Mouse (Mus musculus) midbrain, embryonic 15.5 days (tissue): ENCODE results near the gene Hoxc6. TPM values are rescaled to one million over a fixed set of nuclear protein-coding genes. Genes with fewer than 3 reads are reported as not detected.

Source experiments
- ATAC-seq: fragments of 200-750 bp; cut with Nextera tagmentation; replicated peaks from 2 replicates; pipeline ENCODE4 v1.8.0; 2017; ENCODE audit warnings: moderate TSS enrichment
- H3K27ac ChIP-seq: fragments of 300-500 bp; sonication (generic); 2 replicates; pipeline ENCODE4 v1.5.1; 2015; ENCODE audit warnings: mild to moderate bottlenecking, inconsistent platforms
- H3K27me3 ChIP-seq: fragments of 300-500 bp; sonication (generic); replicated peaks from 2 replicates; pipeline ENCODE4 v1.6.1; 2015; ENCODE audit warnings: inconsistent platforms
- H3K36me3 ChIP-seq: fragments of 300-500 bp; sonication (generic); replicated peaks from 2 replicates; pipeline ENCODE4 v1.6.1; 2015; ENCODE audit warnings: inconsistent platforms
- H3K4me1 ChIP-seq: fragments of 300-500 bp; sonication (generic); 2 replicates; pipeline ENCODE4 v1.6.1; 2015; ENCODE audit warnings: inconsistent platforms
- H3K4me2 ChIP-seq: fragments of 300-500 bp; sonication (generic); 2 replicates; pipeline ENCODE4 v1.6.1; 2015; ENCODE audit warnings: inconsistent platforms, mild to moderate bottlenecking, moderate library complexity
- H3K4me3 ChIP-seq: fragments of 300-500 bp; sonication (generic); 2 replicates; pipeline ENCODE4 v1.5.1; 2015; ENCODE audit warnings: mild to moderate bottlenecking, inconsistent platforms
- H3K9ac ChIP-seq: fragments of 300-500 bp; sonication (generic); 2 replicates; pipeline ENCODE4 v1.6.1; 2015; ENCODE audit warnings: mild to moderate bottlenecking, inconsistent platforms
- H3K9me3 ChIP-seq: fragments of 300-500 bp; sonication (generic); 2 replicates; pipeline ENCODE4 v1.6.1; 2016; ENCODE audit warnings: inconsistent platforms
- WGBS: fragments of 180-500 bp; shearing (Covaris S2); methylation state at CpG from one replicate; pipeline ENCODE4 v1.1.7; 2015; ENCODE audit warnings: mixed read lengths; 5-methylcytosine and 5-hydroxymethylcytosine counted together
- polyA plus RNA-seq: library from polyadenylated mRNA; unstranded; fragments of >200 nt; fragmentation: Nextera tagmentation; extraction: Ambion mirVana; gene quantifications from 2 replicates; pipeline ENCODE4 v1.2.1, GENCODE M21; 2015

Hoxc6 gene
- polyA plus RNA-seq, 1 experiment from 2014 or later = not detected

- ATAC-seq = no peak
- no peak overlapping the region for H3K9ac ChIP-seq
- no peak overlapping the region for H3K4me2 ChIP-seq
- no peak overlapping the region for H3K27ac ChIP-seq
- peaks cover 92% of the 10 kb centered on the region for H3K27me3 ChIP-seq
- no peak overlapping the region for H3K4me3 ChIP-seq
- no peaks in the 10 kb centered on the region for H3K36me3 ChIP-seq
- WGBS = 3% methylated on average over 8 of the region's 8 CpGs
- peaks cover 5% of the 10 kb centered on the region; the same call in 1 of the 2 replicates for H3K4me1 ChIP-seq
- no peaks in the 10 kb centered on the region for H3K9me3 ChIP-seq
These were observed 34.8 kb upstream of the Hoxc6 start for GRCm38 (mm10) chr15:102963259-102963658.

- Histone ChIP-seq H3K4me1 (peaks cover 5% of the 10 kb centered on the region; the same call in 1 of the 2 replicates), H3K9me3 (no peaks in the 10 kb centered on the region), H3K4me2 (no peak overlapping the region), H3K4me3 (no peak overlapping the region), H3K36me3 (no peaks in the 10 kb centered on the region), H3K9ac (no peak overlapping the region), H3K27ac (no peak overlapping the region), H3K27me3 (peaks cover 92% of the 10 kb centered on the region)
- no peak for ATAC-seq
- 2% methylated on average over 28 of the region's 28 CpGs for WGBS
These were observed 34.1 kb upstream of the Hoxc6 start for GRCm38 (mm10) chr15:102963671-102964640.

- H3K4me3 ChIP-seq = no peak overlapping the region
- H3K27me3 ChIP-seq = peaks cover 95% of the 10 kb centered on the region
- no peak overlapping the region for H3K9ac ChIP-seq
- no peak for ATAC-seq
- H3K4me1 ChIP-seq = peaks cover 5% of the 10 kb centered on the region; the same call in 1 of the 2 replicates
- no peaks in the 10 kb centered on the region for H3K9me3 ChIP-seq
- no peaks in the 10 kb centered on the region for H3K36me3 ChIP-seq
- H3K4me2 ChIP-seq = no peak overlapping the region
- 3% methylated on average over 26 of the region's 26 CpGs for WGBS
- H3K27ac ChIP-seq = no peak overlapping the region
These were observed 32.8 kb upstream of the Hoxc6 start for GRCm38 (mm10) chr15:102965003-102965891.

GRCm38 (mm10) chr15:102965892-102966775 lies 31.9 kb upstream of the Hoxc6 start:
- no peaks in the 10 kb centered on the region for H3K36me3 ChIP-seq
- H3K4me3 ChIP-seq = no peak overlapping the region; the same call in 1 of the 2 replicates
- no peak overlapping the region for H3K27ac ChIP-seq
- H3K9me3 ChIP-seq = no peaks in the 10 kb centered on the region
- peaks cover 5% of the 10 kb centered on the region; the same call in 1 of the 2 replicates for H3K4me1 ChIP-seq
- H3K9ac ChIP-seq = no peak overlapping the region
- H3K4me2 ChIP-seq = peak overlapping the region; percentile 23
- no peak for ATAC-seq
- peaks cover 96% of the 10 kb centered on the region for H3K27me3 ChIP-seq
- 3% methylated on average over 30 of the region's 30 CpGs for WGBS

- WGBS = 3% methylated on average over 27 of the region's 27 CpGs
- H3K9ac ChIP-seq = no peak within 1 kb of the TSS
- H3K27me3 ChIP-seq = peaks cover 95% of the 10 kb centered on the region
- H3K36me3 ChIP-seq = no peaks in the 10 kb centered on the region
- peak within 1 kb of the TSS; percentile 23 for H3K4me2 ChIP-seq
- H3K4me3 ChIP-seq = no peak within 1 kb of the TSS; the same call in 1 of the 2 replicates
- no peak for ATAC-seq
- no peaks in the 10 kb centered on the region for H3K9me3 ChIP-seq
- peaks cover 5% of the 10 kb centered on the region; the same call in 1 of the 2 replicates for H3K4me1 ChIP-seq
- H3K27ac ChIP-seq = no peak within 1 kb of the TSS
These were observed 31.2 kb upstream of the Hoxc6 start, which contains the start of gene Hoxc10 for GRCm38 (mm10) chr15:102966776-102967311. Hoxc10 (plus strand) TSS chr15:102966796.

- H3K4me3 ChIP-seq = no peak within 1 kb of the TSS; the same call in 1 of the 2 replicates
- no peak within 1 kb of the TSS for H3K27ac ChIP-seq
- peaks cover 97% of the 10 kb centered on the region for H3K27me3 ChIP-seq
- H3K4me2 ChIP-seq = peak within 1 kb of the TSS; percentile 23
- no peaks in the 10 kb centered on the region for H3K9me3 ChIP-seq
- no peak for ATAC-seq
- H3K4me1 ChIP-seq = peaks cover 5% of the 10 kb centered on the region; the same call in 1 of the 2 replicates
- 6% methylated on average over 12 of the region's 12 CpGs for WGBS
- no peaks in the 10 kb centered on the region for H3K36me3 ChIP-seq
- H3K9ac ChIP-seq = no peak within 1 kb of the TSS
These were observed 30.8 kb upstream of the Hoxc6 start, which contains the start of gene Hoxc5 for GRCm38 (mm10) chr15:102967312-102967510. Hoxc5 (plus strand) TSS chr15:102967443.

GRCm38 (mm10) chr15:102967511-102968397 lies 30.3 kb upstream of the Hoxc6 start:
- Histone ChIP-seq H3K27ac (no peak overlapping the region), H3K4me2 (no peak overlapping the region), H3K4me1 (peaks cover 5% of the 10 kb centered on the region; the same call in 1 of the 2 replicates), H3K27me3 (peaks cover 97% of the 10 kb centered on the region), H3K4me3 (no peak overlapping the region), H3K9me3 (no peaks in the 10 kb centered on the region), H3K9ac (no peak overlapping the region), H3K36me3 (no peaks in the 10 kb centered on the region)
- no peak for ATAC-seq
- 2% methylated on average over 34 of the region's 34 CpGs for WGBS

- no peak overlapping the region for H3K4me2 ChIP-seq
- no peaks in the 10 kb centered on the region for H3K36me3 ChIP-seq
- H3K27ac ChIP-seq = no peak overlapping the region
- H3K27me3 ChIP-seq = peaks cover 97% of the 10 kb centered on the region
- peaks cover 5% of the 10 kb centered on the region; the same call in 1 of the 2 replicates for H3K4me1 ChIP-seq
- WGBS = 37% methylated on average over 1 of the region's 1 CpGs
- no peak overlapping the region for H3K4me3 ChIP-seq
- no peak for ATAC-seq
- no peak overlapping the region for H3K9ac ChIP-seq
- no peaks in the 10 kb centered on the region for H3K9me3 ChIP-seq
These were observed 28.8 kb upstream of the Hoxc6 start for GRCm38 (mm10) chr15:102969296-102969695.

- Histone ChIP-seq H3K27me3 (peaks cover 95% of the 10 kb centered on the region), H3K9ac (no peak overlapping the region), H3K36me3 (no peaks in the 10 kb centered on the region), H3K4me3 (no peak overlapping the region), H3K4me2 (no peak overlapping the region), H3K9me3 (no peaks in the 10 kb centered on the region), H3K4me1 (peaks cover 5% of the 10 kb centered on the region; the same call in 1 of the 2 replicates), H3K27ac (no peak overlapping the region)
- under 1% methylated on average over 12 of the region's 12 CpGs for whole genome bisulfite sequencing
- no peak for ATAC-seq
These were observed 27.3 kb upstream of the Hoxc6 start for GRCm38 (mm10) chr15:102970740-102971139.

GRCm38 (mm10) chr15:102972254-102972653 lies 25.8 kb upstream of the Hoxc6 start:
- Histone ChIP-seq H3K4me2 (no peak overlapping the region), H3K4me1 (no peaks in the 10 kb centered on the region), H3K36me3 (no peaks in the 10 kb centered on the region), H3K27me3 (peaks cover 92% of the 10 kb centered on the region), H3K9ac (no peak overlapping the region), H3K9me3 (no peaks in the 10 kb centered on the region), H3K27ac (no peak overlapping the region), H3K4me3 (no peak overlapping the region)
- 3% methylated on average over 21 of the region's 21 CpGs for WGBS
- no peak for ATAC-seq
